Mouse (Mus musculus) stomach, postnatal 0 days (tissue): ENCODE measurements at regions not wholly inside any gene's neighbourhood (a gene's known extent, or its start where the extent isn't known, plus 50 kb on each side); places are given as distances from the start of the nearest gene placed in this dataset.

Experiments
- ATAC-seq: fragments of 200-750 bp; cut with Nextera tagmentation; 2 replicates; pipeline ENCODE4 v1.8.0; 2017; ENCODE audit not compliant: low FRiP score, low TSS enrichment
- DNase-seq: peaks from one replicate; pipeline ENCODE4 v3.0.0-alpha.2; 2016; ENCODE audit warnings: low spot score
- H3K27ac ChIP-seq: fragments of 300-500 bp; sonication (generic); replicated peaks from 2 replicates; pipeline ENCODE4 v1.5.1; 2014; ENCODE audit warnings: mild to moderate bottlenecking, control low read depth
- H3K27me3 ChIP-seq: fragments of 300-500 bp; sonication (generic); 2 replicates; pipeline ENCODE4 v1.6.1; 2014; ENCODE audit warnings: low read length; ENCODE audit not compliant: control insufficient read depth, insufficient read depth
- H3K36me3 ChIP-seq: fragments of 300-500 bp; sonication (generic); 2 replicates; pipeline ENCODE4 v1.6.1; 2014; ENCODE audit warnings: low read length, mixed read lengths; ENCODE audit not compliant: control insufficient read depth, insufficient read depth
- H3K4me1 ChIP-seq: fragments of 300-500 bp; sonication (generic); replicated peaks from 2 replicates; pipeline ENCODE4 v1.6.1; 2014; ENCODE audit warnings: antibody characterized with exemption; ENCODE audit not compliant: control insufficient read depth, insufficient read depth
- H3K4me2 ChIP-seq: fragments of 300-500 bp; sonication (generic); replicated peaks from 2 replicates; pipeline ENCODE4 v1.6.1; 2014; ENCODE audit warnings: low read depth, mild to moderate bottlenecking, control low read depth, moderate library complexity
- H3K4me3 ChIP-seq: fragments of 300-500 bp; sonication (generic); 2 replicates; pipeline ENCODE4 v1.5.1; 2014; ENCODE audit warnings: low read depth, low read length, control low read depth
- H3K9ac ChIP-seq: fragments of 300-500 bp; sonication (generic); 2 replicates; pipeline ENCODE4 v1.6.1; 2014; ENCODE audit warnings: mild to moderate bottlenecking, low read length, control low read depth, mixed read lengths
- H3K9me3 ChIP-seq: fragments of 300-500 bp; sonication (generic); 2 replicates; pipeline ENCODE4 v1.6.1; 2016; ENCODE audit warnings: low read length; ENCODE audit not compliant: control insufficient read depth
- CTCF ChIP-seq: IDR thresholded peaks from 2 replicates; pipeline ENCODE4 v1.5.1; 2016; ENCODE audit warnings: antibody characterized with exemption, low read depth, mild to moderate bottlenecking, moderate library complexity
- EP300 ChIP-seq: optimal IDR thresholded peaks from 2 replicates; pipeline ENCODE3; 2016; ENCODE audit warnings: antibody characterized with exemption
- WGBS: fragments of 180-500 bp; shearing (Covaris S2); extraction: QIAGEN DNeasy Blood & Tissue Kit; methylation state at CpG from one replicate; pipeline ENCODE4 v1.1.7; 2014; 5-methylcytosine and 5-hydroxymethylcytosine counted together

- no peak for DNase-seq
- ATAC-seq = no peak
- H3K4me3 ChIP-seq = no peak overlapping the region
- H3K4me1 ChIP-seq = no peaks in the 10 kb centered on the region
- TF ChIP-seq CTCF (no peak), EP300 (no peak)
- H3K9me3 ChIP-seq = no peaks in the 10 kb centered on the region
- H3K9ac ChIP-seq = no peak overlapping the region
- H3K27ac ChIP-seq = no peak overlapping the region
- no peaks in the 10 kb centered on the region for H3K27me3 ChIP-seq
- H3K4me2 ChIP-seq = no peak overlapping the region
- H3K36me3 ChIP-seq = no peaks in the 10 kb centered on the region
- 59% methylated on average over 4 of the region's 4 CpGs for WGBS
These were observed 145.7 kb upstream of the 4930535I16Rik start for GRCm38 (mm10) chr4:124063269-124064100.

GRCm38 (mm10) chr4:124057607-124058006 lies 139.8 kb upstream of the 4930535I16Rik start:
- H3K4me2 ChIP-seq = no peak overlapping the region
- H3K27ac ChIP-seq = no peak overlapping the region
- TF ChIP-seq EP300 = no peak
- no peak for TF ChIP-seq CTCF
- no peaks in the 10 kb centered on the region for H3K9me3 ChIP-seq
- DNase-seq (no peak), ATAC-seq (no peak)
- H3K4me1 ChIP-seq = no peaks in the 10 kb centered on the region
- H3K9ac ChIP-seq = no peak overlapping the region
- WGBS = 87% methylated on average over 8 of the region's 8 CpGs
- no peaks in the 10 kb centered on the region for H3K27me3 ChIP-seq
- H3K36me3 ChIP-seq = no peaks in the 10 kb centered on the region
- H3K4me3 ChIP-seq = no peak overlapping the region

GRCm38 (mm10) chr4:124054240-124054760 lies 136.5 kb upstream of the 4930535I16Rik start:
- WGBS = 54% methylated on average over 1 of the region's 1 CpGs
- DNase-seq (no peak), ATAC-seq (no peak)
- no peaks in the 10 kb centered on the region for H3K27me3 ChIP-seq
- no peak overlapping the region for H3K4me2 ChIP-seq
- H3K36me3 ChIP-seq = no peaks in the 10 kb centered on the region
- no peaks in the 10 kb centered on the region for H3K9me3 ChIP-seq
- TF ChIP-seq CTCF = no peak
- TF ChIP-seq EP300 = no peak
- no peak overlapping the region for H3K27ac ChIP-seq
- H3K9ac ChIP-seq = no peak overlapping the region
- no peaks in the 10 kb centered on the region for H3K4me1 ChIP-seq
- H3K4me3 ChIP-seq = no peak overlapping the region

GRCm38 (mm10) chr4:124053340-124054038 lies 135.7 kb upstream of the 4930535I16Rik start:
- no peak for TF ChIP-seq EP300
- TF ChIP-seq CTCF = no peak
- ATAC-seq = no peak
- 76% methylated on average over 2 of the region's 2 CpGs for WGBS

GRCm38 (mm10) chr4:124052387-124052786 lies 134.6 kb upstream of the 4930535I16Rik start:
- TF ChIP-seq CTCF (no peak), EP300 (no peak)

More at GRCm38 (mm10) chr4:124053340-124054038, 135.7 kb upstream of the 4930535I16Rik start:
- no peak overlapping the region for H3K27ac ChIP-seq
- H3K9me3 ChIP-seq = no peaks in the 10 kb centered on the region
- no peak for DNase-seq
- no peaks in the 10 kb centered on the region for H3K27me3 ChIP-seq
- H3K4me2 ChIP-seq = no peak overlapping the region
- no peak overlapping the region for H3K4me3 ChIP-seq
- no peaks in the 10 kb centered on the region for H3K36me3 ChIP-seq
- no peaks in the 10 kb centered on the region for H3K4me1 ChIP-seq
- H3K9ac ChIP-seq = no peak overlapping the region

More at GRCm38 (mm10) chr4:124052387-124052786, 134.6 kb upstream of the 4930535I16Rik start:
- H3K9ac ChIP-seq = no peak overlapping the region
- ATAC-seq (no peak), DNase-seq (no peak)
- no peaks in the 10 kb centered on the region for H3K36me3 ChIP-seq
- H3K27me3 ChIP-seq = no peaks in the 10 kb centered on the region
- no peak overlapping the region for H3K4me3 ChIP-seq
- H3K4me2 ChIP-seq = no peak overlapping the region
- H3K27ac ChIP-seq = no peak overlapping the region
- no peaks in the 10 kb centered on the region for H3K9me3 ChIP-seq
- WGBS = 46% methylated on average over 2 of the region's 2 CpGs
- H3K4me1 ChIP-seq = no peaks in the 10 kb centered on the region
